Mouse (Mus musculus) bone marrow macrophage, adult 2 months (primary cell): ENCODE measurements around the gene Nsun2.

Experiments used
- CTCF ChIP-seq: IDR thresholded peaks from 2 replicates; pipeline ENCODE4 v1.5.1; 2012; ENCODE audit warnings: low read depth, mild to moderate bottlenecking, low read length, moderate library complexity
- POLR2A ChIP-seq: IDR thresholded peaks from 2 replicates; pipeline ENCODE4 v1.6.1; 2012; ENCODE audit warnings: mild to moderate bottlenecking, low read depth, low read length, borderline replicate concordance

- TF ChIP-seq POLR2A (no peak), CTCF (no peak)
Observed at GRCm38 (mm10) chr13:69522161-69522791, 11.3 kb upstream of the Nsun2 start.
